Mouse (Mus musculus) regulatory T cell (primary cell): ENCODE results near the gene Naa80.
"Not testable (repeated sequence)": the region's sequence is repeated elsewhere in the genome, so short reads cannot be mapped to it uniquely, and the experiment has no call there.

Experiments used
- in situ Hi-C: fragments of 300-600 bp; cut with MboI, MseI; formaldehyde crosslinking; loops from one replicate; pipeline ENCODE4 v1.15.1; 2025; ENCODE audit warnings: high pct_unique_total_duplicates

The Naa80 gene

GRCm38 (mm10) chr9:107570016-107570415 lies 8.7 kb upstream of the Naa80 start:
- in situ Hi-C loops, result no loop called here

DNA sequence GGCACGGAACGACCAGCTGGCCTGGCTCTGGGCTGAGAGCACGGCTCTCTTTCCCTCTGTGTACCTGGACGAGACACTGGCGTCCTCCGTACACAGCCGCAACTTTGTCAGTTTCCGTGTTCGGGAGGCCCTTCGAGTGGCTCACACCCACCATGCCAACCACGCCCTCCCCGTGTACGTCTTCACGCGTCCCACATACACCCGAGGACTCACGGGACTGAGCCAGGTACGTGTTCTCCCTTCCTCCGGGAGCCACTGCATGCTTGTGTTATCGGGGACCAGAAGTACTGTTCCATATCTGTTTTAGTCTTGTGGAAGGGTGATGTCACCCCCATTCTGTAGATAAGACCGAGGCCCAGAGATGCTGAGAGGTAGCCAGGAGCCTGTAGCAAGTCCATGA lies 7.8 kb upstream of the Naa80 start:
- in situ Hi-C loops, result no loop called here

DNA sequence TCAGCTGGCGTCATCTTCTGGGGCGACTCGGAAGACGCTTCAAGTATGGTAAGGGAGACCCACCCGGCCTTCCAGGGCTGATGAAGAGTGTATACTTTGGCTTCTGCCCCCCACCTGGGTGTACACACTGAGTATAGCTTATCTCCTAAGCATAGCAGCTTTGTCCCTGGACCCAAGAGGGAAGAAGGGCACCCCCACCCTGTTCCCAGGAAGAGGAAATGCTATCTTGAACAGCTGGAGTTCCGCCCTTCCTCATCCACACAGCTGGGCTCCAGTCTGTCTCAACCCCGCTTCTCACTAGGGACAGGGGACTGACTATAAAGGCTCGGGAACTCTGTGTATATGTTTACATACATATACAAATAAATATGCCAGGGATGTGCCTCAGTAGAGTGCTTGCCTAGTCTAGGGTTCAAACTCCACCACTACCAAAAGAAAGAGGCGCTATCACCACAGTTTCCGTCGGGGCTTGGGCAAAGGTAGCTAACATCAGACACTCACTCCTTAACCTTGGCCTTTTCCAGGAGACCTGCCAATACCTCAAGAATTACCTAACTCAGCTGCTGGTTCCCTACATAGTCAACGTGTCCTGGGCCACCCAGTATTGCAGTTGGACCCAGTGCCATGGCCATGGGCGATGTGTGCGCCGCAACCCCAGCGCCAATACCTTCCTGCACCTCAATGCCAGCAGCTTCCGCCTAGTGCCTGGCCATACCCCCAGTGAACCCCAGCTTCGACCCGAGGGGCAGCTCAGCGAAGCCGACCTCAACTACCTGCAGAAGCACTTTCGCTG lies 7.0 kb upstream of the Naa80 start:
- in situ Hi-C loops, result no loop called here

DNA sequence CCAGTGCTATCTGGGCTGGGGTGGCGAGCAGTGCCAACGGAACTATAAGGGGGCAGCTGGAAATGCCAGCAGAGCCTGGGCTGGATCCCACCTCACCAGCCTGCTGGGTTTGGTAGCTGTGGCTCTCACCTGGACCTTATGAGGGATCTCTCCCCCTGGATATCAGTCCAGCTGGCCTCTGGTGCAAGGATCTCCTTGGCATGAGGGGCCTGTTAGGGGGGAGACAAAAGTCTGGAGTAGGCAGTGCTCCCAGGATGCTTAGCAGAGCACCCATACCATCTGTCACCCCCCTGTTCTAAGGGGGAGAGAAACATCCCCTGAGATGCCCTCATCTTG lies 6.4 kb upstream of the Naa80 start:
- in situ Hi-C loops, result no loop called here

- in situ Hi-C loops, result not testable (repeated sequence)
These were observed 4.9 kb upstream of the Naa80 start for GRCm38 (mm10) chr9:107573774-107574173.

DNA sequence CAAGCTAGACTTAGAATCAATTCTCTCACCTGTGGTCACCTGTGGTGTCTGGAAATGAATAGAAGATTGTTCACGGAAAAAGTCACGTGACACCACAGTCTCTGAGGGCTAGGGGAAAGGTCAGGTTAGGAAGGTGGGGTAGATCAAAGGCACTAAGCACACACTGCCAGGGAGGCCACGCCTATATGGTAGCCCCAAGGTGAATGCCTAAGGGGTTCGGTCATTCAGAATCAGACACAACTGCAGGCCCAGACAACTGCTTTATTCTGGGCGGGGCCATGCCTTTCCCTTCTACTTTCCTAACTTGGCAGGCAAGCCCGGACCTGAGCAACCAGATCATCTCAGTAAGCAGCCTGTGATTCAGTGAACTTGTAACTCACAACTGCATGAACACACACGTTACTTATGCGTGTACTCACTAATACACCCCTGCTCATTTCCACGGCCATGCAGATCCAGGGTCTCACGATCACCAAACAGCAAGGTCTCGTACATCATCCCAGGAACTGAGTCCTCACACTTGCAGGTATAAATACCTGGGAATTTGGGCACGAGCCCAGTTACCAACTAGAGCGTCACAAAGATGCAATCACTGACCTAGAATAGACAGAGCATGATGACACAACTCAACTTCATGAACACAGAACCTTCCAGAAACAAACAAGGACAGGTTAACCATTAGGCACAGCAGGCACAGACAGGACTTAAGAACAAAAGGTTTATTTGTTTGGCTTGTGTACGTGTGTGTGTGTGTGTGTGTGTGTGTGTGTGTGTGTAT lies 2.9 kb upstream of the Naa80 start:
- in situ Hi-C loops, result no loop called here

GRCm38 (mm10) chr9:107576357-107577107 lies 2.2 kb upstream of the Naa80 start, which contains the start of gene Hyal1:
TSS of gene Hyal1 (plus strand) at chr9:107576927.
- in situ Hi-C loops, result no loop called here

DNA sequence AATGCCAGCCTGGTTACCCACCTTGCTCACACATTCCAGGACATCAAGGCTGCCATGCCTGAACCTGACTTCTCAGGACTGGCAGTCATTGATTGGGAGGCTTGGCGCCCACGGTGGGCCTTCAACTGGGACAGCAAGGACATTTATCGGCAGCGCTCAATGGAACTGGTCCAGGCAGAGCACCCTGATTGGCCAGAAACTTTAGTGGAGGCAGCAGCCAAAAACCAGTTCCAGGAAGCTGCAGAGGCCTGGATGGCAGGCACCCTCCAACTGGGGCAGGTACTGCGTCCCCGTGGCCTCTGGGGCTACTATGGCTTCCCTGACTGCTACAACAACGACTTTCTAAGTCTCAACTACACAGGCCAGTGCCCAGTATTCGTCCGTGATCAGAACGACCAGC lies 816 bp upstream of the Naa80 start:
- in situ Hi-C loops, result no loop called here

DNA sequence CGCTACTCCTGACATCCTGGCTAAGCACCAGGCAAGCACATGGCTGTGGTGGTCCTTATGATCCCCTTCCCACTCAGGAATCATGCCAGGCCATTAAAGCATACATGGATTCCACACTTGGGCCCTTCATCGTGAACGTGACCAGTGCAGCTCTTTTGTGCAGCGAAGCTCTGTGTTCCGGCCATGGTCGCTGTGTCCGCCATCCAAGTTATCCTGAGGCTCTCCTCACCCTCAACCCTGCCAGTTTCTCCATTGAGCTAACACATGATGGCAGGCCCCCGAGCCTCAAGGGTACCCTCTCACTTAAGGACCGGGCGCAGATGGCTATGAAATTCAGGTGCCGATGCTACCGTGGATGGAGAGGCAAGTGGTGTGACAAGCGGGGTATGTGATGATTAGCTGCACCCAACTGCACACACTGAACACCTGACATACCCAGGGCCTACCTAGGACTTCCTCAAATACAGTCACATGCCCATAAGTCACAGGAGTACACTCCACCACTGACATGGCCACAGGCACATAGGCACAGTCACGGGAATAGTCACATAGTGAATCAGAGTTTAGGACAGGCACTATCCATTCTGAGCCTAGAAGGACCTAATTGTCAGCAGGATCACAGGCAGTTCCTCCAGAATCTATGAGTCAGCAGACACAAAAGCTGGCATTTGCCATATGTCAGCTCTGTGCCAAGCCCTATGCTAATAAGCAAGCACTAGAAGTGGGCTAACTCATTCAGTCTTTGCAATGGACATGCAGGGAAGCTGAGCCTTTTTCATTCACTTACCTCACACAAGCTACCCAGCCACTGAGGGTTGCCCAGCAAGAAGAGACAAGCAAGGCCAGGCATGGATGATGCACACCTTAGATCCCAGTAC lies 575 bp downstream of the Naa80 start:
- in situ Hi-C loops, result no loop called here

DNA sequence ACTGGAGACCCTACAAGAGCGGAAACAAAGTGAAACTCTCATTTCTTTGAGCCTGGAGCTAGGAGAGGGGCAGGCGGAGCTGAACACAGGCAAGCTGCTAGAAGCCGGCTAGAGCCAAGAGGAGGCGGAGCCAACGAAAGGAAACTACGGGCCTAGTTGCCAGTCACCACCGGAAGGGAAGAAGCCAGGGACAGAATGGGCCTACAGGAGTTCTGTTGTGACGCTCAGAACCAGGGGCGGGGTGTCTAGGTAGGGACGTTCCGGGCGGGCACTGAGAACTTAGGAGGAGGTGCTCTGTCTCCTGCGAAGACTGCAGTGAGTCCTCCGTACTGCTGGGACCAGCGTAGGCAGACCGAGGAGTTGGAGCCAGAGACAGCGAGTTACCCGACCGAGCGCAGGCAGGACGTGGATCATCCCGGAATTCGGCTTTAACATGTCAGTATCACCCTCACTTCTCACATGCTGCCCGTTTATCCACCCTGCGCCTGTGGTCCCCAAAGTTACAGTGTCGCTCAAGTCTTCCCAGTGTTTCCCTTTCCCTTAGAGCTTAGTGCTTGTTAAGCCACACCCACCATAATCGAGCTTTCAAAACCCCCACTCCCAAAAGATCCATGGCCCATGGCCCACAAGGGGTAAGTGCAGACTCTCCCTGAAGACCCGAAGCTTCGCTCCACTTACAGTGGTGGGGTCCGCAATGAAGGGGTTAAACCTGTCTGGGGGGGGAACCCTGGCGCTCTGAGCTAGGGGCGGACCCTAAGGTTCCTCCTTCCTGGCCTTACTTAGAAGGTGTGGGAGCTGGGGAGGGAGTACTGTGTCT lies 2.0 kb downstream of the Naa80 start, which contains the start of gene Hyal3:
Gene Hyal3 (plus strand): TSS at position 318 of the 817 bp plus-strand sequence.
- in situ Hi-C loops, result no loop called here

- in situ Hi-C loops, result no loop called here
These were observed 2.9 kb downstream of the Naa80 start for GRCm38 (mm10) chr9:107581584-107581983.

GRCm38 (mm10) chr9:107582509-107583062 lies 3.9 kb downstream of the Naa80 start:
- in situ Hi-C loops, result no loop called here

- in situ Hi-C loops, result no loop called here
These were observed 4.5 kb downstream of the Naa80 start for GRCm38 (mm10) chr9:107583174-107583573.

DNA sequence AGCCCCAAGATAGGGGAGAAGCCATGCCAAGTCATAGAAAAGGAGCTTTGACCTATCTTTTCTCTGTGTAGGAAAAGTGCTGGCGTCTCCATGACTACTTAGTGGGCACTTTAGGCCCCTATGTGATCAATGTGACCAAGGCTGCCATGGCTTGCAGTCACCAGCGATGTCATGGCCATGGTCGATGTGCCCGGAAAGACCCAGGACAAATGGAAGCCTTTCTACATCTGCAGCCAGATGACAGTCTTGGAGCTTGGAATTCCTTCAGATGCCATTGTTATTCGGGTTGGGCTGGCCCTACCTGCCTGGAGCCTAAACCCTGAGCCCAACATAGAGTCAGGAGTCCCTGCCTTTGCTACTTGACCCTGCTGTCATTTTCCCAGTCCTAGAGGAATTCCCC lies 7.8 kb downstream of the Naa80 start:
- in situ Hi-C loops, result no loop called here

DNA sequence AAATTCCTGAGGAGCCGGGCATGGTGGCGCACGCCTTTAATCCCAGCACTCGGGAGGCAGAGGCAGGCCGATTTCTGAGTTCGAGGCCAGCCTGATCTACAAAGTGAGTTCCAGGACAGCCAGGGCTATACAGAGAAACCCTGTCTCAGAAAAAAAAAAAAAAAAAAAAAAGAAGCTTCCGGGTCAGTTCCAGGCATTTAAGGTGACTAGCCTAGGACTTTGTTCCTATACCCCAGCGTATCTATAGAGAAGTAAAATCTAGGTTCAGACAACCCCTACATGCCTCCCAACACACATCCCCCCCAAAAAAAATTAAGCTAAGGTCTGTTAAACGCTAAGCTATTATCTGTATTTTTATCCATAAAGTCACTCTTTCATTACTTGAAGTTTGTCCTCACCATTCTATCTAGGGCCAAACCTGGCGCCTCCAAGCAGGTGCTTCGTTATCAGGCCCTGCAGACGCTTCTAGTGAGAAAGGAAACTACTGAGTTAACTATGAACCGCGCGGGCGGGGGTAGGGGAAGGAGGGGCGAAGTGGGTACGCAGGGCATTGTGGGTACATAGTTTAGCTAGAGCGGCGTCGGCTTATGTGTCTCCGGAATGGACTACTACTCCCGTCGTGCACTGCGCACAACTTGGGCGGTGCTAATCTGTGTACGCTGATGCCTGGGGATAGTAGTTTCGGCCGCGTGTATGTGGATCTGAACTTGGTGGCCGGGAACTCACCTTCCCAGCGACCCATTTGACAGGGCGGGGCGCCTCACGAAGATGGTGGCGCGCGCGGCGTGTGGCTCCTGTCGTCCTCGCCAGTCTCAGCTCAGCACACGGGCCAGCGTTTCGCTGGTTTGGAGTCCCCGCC lies 8.5 kb downstream of the Naa80 start, which contains the start of gene Ifrd2:
Gene Ifrd2 (plus strand): TSS at position 669 of the 859 bp plus-strand sequence.
- in situ Hi-C loops, result no loop called here

DNA sequence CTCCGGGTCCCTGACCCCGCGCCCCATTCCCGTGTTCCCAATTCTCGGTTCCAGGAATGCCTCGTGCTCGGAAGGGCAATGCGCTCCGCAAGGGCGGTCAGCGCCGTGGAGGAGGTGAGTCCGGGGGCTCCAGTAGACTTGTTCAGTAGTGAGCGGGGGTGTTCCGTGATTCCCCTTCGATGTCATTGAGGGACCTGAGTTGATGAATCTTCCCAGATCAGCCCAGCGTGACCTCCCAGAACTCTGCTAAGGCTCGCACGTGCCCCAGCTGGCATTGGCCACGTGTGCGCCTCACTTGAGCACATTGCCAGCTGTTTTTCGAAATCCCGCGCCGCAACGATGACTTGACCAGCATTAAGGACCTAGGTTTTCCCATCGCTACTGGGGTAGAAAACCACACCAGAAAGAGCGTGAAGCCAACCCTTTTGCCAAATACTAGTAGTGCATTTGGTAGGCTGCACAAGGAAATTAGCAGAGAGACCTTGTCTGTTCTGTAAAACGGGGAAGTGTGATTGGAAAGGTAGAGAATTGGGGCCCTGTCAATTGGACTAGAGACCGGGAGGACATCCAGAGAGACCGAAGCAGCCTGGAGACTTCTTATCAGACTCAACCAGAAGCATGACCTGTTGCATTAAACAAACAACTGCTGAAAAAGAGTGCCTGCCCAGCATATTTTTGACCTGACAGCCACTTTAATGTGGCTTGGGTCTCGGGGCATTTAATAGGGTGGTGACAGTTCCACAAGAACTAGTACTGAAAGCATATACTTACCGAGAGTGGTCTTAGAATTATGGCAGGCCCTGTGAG lies 9.3 kb downstream of the Naa80 start:
- in situ Hi-C loops, result no loop called here

- in situ Hi-C loops, result no loop called here
These were observed 11.5 kb downstream of the Naa80 start for GRCm38 (mm10) chr9:107590058-107590772.

DNA sequence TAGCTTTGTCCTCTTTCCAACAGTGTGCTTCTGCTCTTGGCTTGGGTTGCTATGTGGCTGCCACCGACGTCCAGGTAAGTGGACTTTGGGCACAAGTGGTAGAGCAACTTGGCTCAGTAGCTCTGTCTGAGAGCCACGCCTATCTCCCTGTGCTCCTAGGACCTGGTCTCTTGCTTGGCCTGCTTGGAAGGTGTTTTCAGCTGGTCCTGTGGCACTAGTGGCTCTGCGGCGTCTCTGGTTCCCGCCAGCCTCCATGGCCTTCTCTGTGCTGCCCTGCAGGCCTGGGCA lies 12.0 kb downstream of the Naa80 start:
- in situ Hi-C loops, result no loop called here
